Mouse (Mus musculus): Measurements from ENCODE around the gene Qrich2. TPM values are rescaled to one million over a fixed set of nuclear protein-coding genes. Genes with fewer than 3 reads are reported as not detected.
A peak's percentile ranks its signal among the peaks of the same experiment; 100 is the strongest.
"Not testable (repeated sequence)": the region's sequence is repeated elsewhere in the genome, so short reads cannot be mapped to it uniquely, and the experiment has no call there.

Gene Qrich2
- polyA plus RNA-seq, 1 experiment from 2014 or later, result 0.14 TPM

- Histone ChIP-seq H3K27me3 (replicated peaks; ENCODE audit: control insufficient read depth, insufficient read depth, low read length) (no peaks in the 10 kb centered on the region), H3K4me1 (replicated peaks; ENCODE audit: control insufficient read depth, insufficient read depth, low read length) (peaks cover 2% of the 10 kb centered on the region), H3K36me3 (ENCODE audit: control insufficient read depth, insufficient read depth) (no peaks in the 10 kb centered on the region), H3K4me2 (replicated peaks; ENCODE audit: low read depth) (peak overlapping the region; percentile 44), H3K9ac (ENCODE audit: low read depth, low read length) (peak overlapping the region; percentile 42), H3K4me3 (ENCODE audit: low read depth, low read length) (0 out of 2 replicates have a peak overlapping the region, but pooled peaks have one; percentile 2), H3K9me3 (ENCODE audit: control insufficient read depth) (no peaks in the 10 kb centered on the region), H3K27ac (ENCODE audit: low read depth, low read length) (peak overlapping the region; percentile 96)
- no peak for TF ChIP-seq CTCF (IDR thresholded peaks at IDR 0.05; ENCODE audit: low read depth)
- 16% methylated on average over 22 of the region's 22 CpGs for WGBS
- ATAC-seq, result peak; percentile 14
Measured at GRCm38 (mm10) chr11:116430723-116431427, 35.2 kb downstream of the Qrich2 start.

- TF ChIP-seq CTCF (IDR thresholded peaks at IDR 0.05; ENCODE audit: low read depth), result no peak
- Histone ChIP-seq H3K36me3 (ENCODE audit: control insufficient read depth, insufficient read depth) (no peaks in the 10 kb centered on the region), H3K4me2 (replicated peaks; ENCODE audit: low read depth) (peak overlapping the region; percentile 44; the same call in 1 of the 2 replicates), H3K27ac (ENCODE audit: low read depth, low read length) (peak overlapping the region; percentile 96), H3K4me1 (replicated peaks; ENCODE audit: control insufficient read depth, insufficient read depth, low read length) (peaks cover 2% of the 10 kb centered on the region; the same call in 1 of the 2 replicates), H3K9me3 (ENCODE audit: control insufficient read depth) (no peaks in the 10 kb centered on the region), H3K4me3 (ENCODE audit: low read depth, low read length) (no peak overlapping the region), H3K27me3 (replicated peaks; ENCODE audit: control insufficient read depth, insufficient read depth, low read length) (no peaks in the 10 kb centered on the region), H3K9ac (ENCODE audit: low read depth, low read length) (no peak overlapping the region)
- ATAC-seq, result no peak
- 44% methylated on average over 9 of the region's 9 CpGs for WGBS
Measured at GRCm38 (mm10) chr11:116429862-116430613, 36.0 kb downstream of the Qrich2 start.

- H3K27ac ChIP-seq (ENCODE audit: low read depth, low read length), result peak overlapping the region; percentile 96
- no peaks in the 10 kb centered on the region for H3K9me3 ChIP-seq (ENCODE audit: control insufficient read depth)
- no peaks in the 10 kb centered on the region for H3K27me3 ChIP-seq (replicated peaks; ENCODE audit: control insufficient read depth, insufficient read depth, low read length)
- H3K9ac ChIP-seq (ENCODE audit: low read depth, low read length), result peak overlapping the region; percentile 45; the same call in 1 of the 2 replicates
- ATAC-seq, result peak; percentile 81
- TF ChIP-seq CTCF (IDR thresholded peaks at IDR 0.05; ENCODE audit: low read depth), result no peak
- 18% methylated on average over 13 of the region's 13 CpGs for WGBS
- no peaks in the 10 kb centered on the region for H3K36me3 ChIP-seq (ENCODE audit: control insufficient read depth, insufficient read depth)
- H3K4me3 ChIP-seq (ENCODE audit: low read depth, low read length), result no peak overlapping the region
- H3K4me1 ChIP-seq (replicated peaks; ENCODE audit: control insufficient read depth, insufficient read depth, low read length), result peaks cover 5% of the 10 kb centered on the region; the same call in 1 of the 2 replicates
- peak overlapping the region; percentile 22 for H3K4me2 ChIP-seq (replicated peaks; ENCODE audit: low read depth)
Measured at GRCm38 (mm10) chr11:116428872-116429859, 36.9 kb downstream of the Qrich2 start.

- ATAC-seq, result no peak
- no peak overlapping the region for H3K9ac ChIP-seq (ENCODE audit: low read depth, low read length)
- H3K27me3 ChIP-seq (replicated peaks; ENCODE audit: control insufficient read depth, insufficient read depth, low read length), result no peaks in the 10 kb centered on the region
- H3K9me3 ChIP-seq (ENCODE audit: control insufficient read depth), result no peaks in the 10 kb centered on the region
- H3K27ac ChIP-seq (ENCODE audit: low read depth, low read length), result peak overlapping the region; percentile 96; the same call in 1 of the 2 replicates
- WGBS, result 74% methylated on average over 6 of the region's 6 CpGs
- H3K4me2 ChIP-seq (replicated peaks; ENCODE audit: low read depth), result no peak overlapping the region
- H3K4me3 ChIP-seq (ENCODE audit: low read depth, low read length), result no peak overlapping the region
- TF ChIP-seq CTCF (IDR thresholded peaks at IDR 0.05; ENCODE audit: low read depth), result no peak
- H3K36me3 ChIP-seq (ENCODE audit: control insufficient read depth, insufficient read depth), result no peaks in the 10 kb centered on the region
- H3K4me1 ChIP-seq (replicated peaks; ENCODE audit: control insufficient read depth, insufficient read depth, low read length), result peaks cover 5% of the 10 kb centered on the region; the same call in 1 of the 2 replicates
Measured at GRCm38 (mm10) chr11:116426852-116427575, 39.0 kb downstream of the Qrich2 start.

- H3K9me3 ChIP-seq (ENCODE audit: control insufficient read depth); H3K4me2 ChIP-seq (replicated peaks; ENCODE audit: low read depth); H3K36me3 ChIP-seq (ENCODE audit: control insufficient read depth, insufficient read depth); H3K27me3 ChIP-seq (replicated peaks; ENCODE audit: control insufficient read depth, insufficient read depth, low read length); H3K27ac ChIP-seq (ENCODE audit: low read depth, low read length); H3K4me3 ChIP-seq (ENCODE audit: low read depth, low read length); H3K9ac ChIP-seq (ENCODE audit: low read depth, low read length); H3K4me1 ChIP-seq (replicated peaks; ENCODE audit: control insufficient read depth, insufficient read depth, low read length): not testable (repeated sequence)
- WGBS, result 48% methylated on average over 11 of the region's 11 CpGs
- ATAC-seq, result 0 out of 2 replicates have a peak, but pooled peaks have one; percentile 5
Measured at GRCm38 (mm10) chr11:116426328-116426727, 39.7 kb downstream of the Qrich2 start.
